Mouse (Mus musculus) ovary, postnatal 14 days (tissue): Measurements from ENCODE around the gene Cdkn2c.
"Not testable (repeated sequence)": the region's sequence is repeated elsewhere in the genome, so short reads cannot be mapped to it uniquely, and the experiment has no call there.

Experiments used
- DNase-seq: peaks from one replicate; pipeline ENCODE4 v3.0.0; 2022; ENCODE audit warnings: low spot score

Cdkn2c gene

DNA sequence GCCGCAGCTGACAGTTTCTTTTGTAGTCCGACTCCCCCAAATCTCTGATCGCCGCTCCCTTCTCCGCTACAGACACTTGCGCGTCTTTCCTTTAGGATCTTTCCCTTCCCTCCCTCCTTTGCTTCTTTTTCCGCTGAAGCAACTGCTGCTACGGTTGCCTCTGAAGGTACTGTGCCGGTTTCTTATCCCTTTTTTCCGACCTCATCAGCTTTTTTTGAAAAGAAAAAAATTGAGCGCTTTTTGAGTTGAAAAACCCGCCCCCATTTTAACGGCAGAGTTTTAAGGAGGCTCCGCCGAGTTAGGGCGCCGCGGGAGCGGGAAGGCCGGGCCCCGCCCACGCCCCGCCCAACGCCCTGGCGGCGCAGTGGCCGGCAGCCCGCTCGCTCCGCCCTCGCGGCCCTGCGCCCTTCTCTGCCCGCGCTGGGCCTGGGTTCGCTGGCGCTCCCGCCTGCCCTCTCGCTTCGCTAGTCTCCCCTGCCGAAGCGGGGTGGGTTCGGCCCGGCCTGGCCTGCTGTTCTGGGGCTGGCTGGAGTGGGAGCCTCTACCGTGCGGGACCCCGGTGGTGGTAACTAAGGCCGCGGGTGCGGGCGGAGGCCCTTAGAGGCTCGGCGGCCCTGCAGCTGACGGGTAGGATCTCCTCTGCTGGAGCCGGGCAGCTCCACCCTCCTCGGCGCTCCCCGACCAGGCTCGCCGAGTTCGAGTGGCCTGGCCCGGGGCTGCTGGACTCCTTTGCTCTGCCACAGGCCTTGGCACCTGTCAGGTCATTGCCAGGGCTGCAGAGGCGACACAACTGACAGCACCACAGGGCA is at the start of gene Cdkn2c:
Cdkn2c (minus strand) TSS at position 729 of the 809 bp plus-strand sequence.
- DNase-seq = peak; percentile 82

DNA sequence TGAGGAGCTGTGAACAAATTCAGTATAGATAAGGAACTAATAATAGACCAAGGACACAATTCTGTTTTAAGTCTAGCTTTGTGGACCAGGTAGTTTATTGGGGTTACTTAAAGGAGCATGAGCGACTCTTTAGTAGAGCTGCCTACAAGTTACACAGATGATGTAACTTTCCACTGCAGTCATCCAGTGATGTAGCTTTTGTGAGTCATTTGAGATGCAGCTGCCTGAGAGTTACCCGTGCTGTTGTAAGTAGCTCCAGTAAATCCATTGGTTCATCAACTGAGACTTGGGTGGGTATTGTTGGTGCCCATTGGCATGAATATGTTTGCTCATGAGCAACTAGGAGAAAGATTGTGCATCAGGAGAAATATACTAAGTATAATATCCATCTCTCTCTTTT is 38.4 kb upstream of the Cdkn2c start:
- no peak for DNase-seq

DNA sequence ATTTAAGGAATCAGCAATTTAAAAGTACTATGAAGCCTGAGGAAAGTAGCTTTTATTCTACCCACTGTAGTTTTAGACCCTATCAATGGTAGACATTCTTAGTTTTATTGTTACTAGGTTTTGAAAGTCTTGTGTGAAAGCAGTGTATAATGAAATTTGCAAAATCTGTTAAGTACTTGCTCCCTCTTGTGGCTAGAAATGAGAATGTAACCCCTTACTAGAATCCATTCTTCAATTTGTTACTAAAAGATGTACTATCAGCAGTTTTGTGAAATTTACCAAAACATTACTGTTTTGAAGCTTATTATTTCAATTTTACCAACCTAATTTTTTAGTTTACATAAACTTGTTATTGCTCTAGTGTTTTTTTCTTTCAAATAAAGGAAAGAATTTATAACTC is 36.6 kb upstream of the Cdkn2c start:
- DNase-seq = no peak

DNA sequence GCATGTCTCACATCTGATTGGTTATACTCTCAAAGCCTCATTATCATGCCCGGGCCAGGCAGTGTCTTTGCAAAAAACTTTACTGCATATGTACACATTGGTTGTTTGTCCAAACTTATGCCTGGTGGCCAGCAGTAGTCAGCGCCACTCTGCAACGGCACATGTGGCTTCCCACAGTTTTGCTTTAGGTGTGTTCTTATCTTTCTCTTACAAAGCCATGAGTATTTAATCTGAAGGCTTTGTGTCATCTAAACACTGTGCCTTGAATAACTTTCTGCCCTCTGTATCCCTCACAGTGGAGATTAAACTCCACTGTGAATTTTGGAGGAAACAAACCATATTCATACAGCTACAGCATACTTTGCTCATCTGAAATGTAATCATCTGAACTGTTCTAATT is 33.7 kb upstream of the Cdkn2c start:
- not testable (repeated sequence) for DNase-seq

DNA sequence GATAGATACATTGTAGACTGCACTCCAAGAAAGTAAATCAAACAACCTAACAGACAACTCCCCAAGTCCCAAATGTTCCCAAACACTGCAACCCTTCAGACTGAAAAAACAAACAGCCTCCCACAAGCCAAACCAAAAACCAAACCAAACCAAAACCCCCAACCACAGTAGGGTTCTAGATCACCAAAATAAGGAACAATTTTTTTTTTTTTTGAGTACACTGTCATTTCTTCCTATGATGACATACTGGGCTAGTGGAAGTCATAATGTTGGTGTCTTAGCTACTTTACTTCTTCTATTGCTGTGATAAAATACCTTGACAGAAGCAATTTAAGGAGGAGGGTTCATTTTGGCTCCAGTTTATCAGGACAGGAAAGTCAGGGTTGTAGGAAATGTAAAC is 25.7 kb upstream of the Cdkn2c start:
- no peak for DNase-seq

DNA sequence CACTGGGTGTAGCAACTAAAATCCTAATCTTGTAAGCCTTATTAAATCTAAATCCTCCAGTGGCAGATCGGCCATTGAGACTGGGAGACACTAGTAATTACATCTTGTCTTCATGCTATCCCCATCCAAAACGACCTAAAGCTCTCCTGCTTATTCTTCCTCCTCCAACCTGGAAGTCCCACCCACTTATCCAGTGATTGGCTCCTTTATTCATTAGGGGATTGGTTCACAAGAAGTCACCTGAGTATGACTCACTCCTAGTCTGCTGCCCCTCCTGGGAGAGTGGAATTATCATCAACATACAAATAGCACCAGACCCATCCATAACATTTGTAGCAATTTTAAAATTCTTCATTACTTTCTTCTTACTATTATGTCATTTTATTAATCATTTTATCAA is 16.6 kb upstream of the Cdkn2c start:
- DNase-seq = no peak

DNA sequence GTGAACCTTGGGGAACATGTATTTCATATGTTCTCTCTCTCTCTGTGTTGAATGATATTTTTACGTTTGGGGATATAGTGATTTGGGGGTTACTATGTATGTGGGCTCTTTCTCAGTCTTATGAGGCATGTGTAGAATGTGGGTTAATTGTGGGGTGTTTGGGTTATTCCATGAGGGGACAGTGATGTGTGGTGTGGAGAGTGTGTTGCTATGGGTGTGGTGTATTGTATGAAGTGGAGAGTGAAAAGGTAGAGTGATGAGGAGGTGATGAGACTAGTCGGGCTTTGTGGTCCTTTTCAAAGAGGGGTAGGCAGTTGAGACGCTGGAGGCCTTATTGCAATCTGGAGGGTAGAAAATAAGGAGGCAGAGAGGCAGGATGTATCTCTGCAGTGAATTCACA is 10.2 kb upstream of the Cdkn2c start:
- DNase-seq = no peak

DNA sequence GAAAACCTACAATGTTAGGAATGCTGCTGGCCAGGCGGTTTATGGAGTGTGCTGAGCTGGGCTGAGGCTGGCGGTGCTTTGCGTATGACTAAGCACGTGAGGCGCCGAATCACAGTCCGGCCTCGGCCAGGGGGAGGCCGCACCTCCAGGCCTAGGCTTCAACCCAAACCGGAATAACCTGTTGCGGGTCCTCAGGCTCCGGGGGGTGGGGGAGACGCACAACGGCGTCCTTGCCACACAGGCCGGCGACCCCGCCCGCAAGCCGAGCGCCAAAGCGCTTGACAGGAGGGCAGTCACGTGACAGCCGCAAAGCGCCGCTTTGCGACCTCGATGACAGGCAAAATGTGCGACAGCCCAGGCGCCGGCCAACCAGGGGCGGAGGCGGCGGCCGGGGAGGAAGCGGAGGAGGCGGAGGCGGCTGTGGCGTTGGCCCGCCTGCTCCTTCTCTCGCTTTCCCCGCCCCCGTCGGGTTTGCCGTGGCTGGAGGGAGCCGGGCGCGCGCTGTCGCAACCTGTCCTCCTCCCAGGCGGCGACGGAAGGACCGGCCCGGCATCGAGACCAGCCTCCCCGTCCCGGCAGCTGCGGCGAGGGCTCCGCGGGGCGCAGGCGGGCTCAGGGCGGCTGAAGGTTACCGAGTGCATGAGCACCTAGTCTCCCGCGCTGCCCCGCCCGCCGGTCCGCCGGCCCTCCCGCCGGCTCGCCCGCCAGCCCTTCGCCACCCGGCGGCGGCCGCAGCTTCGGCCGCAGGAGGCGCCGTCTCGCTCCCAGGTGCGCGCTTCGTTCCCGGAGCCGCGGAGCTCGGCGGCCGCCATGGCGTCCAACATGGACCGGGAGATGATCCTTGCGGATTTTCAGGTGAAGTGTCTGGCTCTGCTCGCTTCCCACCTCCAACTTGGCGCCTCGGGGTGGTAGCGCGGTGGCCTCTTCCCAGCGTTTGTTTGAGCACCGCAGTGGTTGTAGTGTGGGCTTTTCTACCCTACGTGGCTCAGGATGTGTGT is 9.5 kb upstream of the Cdkn2c start, which contains the start of gene Faf1:
Faf1 (plus strand) TSS at position 371 of the 998 bp plus-strand sequence.
- peak; percentile 94 for DNase-seq

DNA sequence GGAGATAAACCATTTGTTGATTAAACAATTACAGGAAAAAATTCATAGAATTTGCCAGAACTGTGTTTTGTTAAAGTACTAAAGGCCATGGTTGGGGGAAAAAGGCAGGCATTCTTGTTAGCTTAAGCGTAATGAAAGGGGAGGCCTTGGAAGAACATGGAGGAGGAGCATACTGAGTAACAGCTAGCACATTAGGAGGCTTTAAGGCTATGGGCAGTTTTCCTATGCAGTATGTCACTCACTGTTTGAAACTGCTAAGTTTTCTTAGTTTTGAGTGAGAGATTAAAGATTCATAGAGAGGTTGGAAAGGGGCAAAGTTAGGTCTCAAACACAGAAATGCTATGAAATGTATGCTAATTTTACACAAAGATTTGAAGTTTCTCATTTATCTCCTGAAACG is 7.1 kb upstream of the Cdkn2c start:
- no peak for DNase-seq

DNA sequence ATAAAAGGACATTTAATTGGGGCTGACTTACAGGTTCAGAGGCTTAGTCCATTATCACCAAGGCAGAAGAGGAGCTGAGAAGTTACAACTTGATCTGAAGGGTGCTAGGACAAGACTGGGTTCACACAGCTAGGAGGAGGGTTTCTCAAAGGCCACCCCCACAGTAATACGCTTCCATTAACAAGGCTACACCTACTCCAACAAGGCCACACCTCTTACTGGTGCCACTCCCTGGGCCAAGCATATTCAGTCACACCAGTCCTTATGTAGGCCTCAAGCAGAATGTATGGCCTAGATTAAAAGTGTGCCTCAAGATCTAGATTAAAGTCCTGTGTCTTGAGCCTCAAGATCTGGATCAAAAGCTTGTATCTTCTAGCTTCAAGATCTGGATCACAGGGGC is 5.0 kb upstream of the Cdkn2c start:
- no peak for DNase-seq

DNA sequence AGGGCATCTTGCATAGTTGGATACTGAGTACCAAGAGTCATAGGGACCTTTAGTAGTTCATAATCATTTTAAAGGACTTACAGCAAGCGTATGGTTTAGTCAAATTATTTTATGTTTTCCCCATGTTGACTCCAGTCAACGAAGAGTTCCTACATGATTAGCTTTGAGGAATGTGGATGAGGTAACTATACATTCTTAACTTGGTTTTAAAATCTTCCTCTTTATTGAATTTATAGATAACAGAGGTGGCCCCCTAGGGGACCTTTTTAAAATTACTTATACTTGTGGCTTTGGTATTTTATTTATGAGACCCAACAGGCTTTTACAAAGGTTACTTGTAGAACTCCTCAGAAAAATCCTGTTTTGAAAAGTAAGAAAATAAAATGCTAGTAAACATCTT is 3.2 kb upstream of the Cdkn2c start:
- no peak for DNase-seq

DNA sequence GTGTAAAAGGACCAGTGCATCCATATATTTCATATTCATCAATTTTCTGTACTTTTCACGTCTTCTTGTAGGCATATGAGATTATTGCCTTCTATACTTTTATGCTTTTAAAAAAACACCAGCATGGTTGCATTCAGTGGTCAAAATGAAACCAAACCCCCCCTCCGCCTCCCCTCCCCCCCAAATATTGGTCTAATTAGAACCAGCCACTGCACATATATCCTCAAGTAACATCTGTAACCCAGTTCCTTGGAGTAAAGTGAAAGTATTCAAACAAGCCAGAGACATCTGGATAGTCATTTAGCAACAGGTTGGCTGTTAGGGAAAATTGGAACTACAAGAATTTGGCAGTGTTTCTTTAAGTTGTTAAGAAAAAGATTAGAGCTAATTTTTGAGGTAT is 529 bp upstream of the Cdkn2c start:
- no peak for DNase-seq

DNA sequence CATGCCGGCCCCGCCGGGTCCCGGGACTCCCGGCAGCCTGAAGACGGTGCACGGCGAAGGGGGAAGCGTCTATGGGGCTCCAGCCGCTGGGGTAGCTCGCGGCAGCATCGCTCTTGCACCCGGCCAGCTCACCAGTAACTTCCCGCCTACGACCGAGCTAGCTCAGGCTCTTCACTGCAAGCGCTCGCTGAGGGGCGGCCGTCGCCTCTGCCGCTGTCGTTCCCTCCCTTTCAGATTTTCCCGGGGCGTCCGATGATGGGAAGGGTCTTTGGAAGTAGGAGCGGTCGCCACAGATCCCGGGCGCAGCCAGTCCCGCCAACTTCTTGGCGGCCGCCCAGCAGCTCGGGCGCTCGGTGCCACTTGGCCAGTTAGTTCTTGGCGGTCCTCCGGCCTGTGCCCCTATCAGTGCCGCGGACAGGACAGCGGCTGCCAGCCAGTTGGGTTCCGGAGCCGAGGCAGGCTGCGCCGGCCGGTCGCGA is 968 bp downstream of the Cdkn2c start:
- peak; percentile 43 for DNase-seq

DNA sequence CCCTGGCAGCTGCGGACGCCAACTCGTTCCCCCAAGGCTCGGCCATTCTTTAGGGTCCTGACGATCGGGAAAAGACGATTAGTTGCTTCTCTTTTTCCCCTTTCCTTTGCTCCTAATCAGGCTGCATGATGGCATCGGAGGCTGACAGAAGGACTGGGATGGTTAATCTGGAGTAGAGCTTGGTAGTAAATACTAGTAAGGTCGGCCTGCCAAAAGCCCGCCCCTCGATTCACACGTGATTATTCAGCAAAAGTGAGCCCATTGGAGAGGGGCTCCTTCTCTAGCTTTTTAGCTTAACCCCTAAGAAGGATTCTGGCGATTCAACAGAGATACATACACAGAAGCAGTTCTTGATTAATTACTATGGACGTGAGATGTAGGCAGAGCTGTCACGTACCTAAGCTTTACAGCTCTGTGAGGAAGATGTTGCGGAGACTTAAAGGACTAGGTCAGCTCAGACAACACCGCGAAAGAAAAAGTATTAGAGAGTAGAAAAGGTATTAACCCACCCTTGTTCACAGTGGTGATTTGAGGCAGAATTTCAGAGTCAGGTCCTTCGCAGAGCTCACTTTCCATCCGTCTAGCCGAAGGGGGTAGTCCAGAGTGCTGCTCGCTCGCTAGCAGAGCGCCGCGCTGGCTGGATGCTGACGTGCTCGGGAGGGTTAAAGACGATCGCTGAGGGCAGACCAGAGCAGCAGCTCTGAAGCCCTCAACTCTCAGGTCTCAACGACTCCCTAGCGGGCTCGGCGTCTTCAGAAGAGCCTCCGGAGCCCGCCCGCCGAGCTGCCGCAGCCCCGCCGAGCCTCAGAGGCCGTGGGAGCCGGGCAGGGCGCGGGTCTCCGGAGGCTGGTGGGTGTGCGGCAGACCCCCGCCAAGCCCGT is 1.6 kb downstream of the Cdkn2c start:
- peak; percentile 56 for DNase-seq

DNA sequence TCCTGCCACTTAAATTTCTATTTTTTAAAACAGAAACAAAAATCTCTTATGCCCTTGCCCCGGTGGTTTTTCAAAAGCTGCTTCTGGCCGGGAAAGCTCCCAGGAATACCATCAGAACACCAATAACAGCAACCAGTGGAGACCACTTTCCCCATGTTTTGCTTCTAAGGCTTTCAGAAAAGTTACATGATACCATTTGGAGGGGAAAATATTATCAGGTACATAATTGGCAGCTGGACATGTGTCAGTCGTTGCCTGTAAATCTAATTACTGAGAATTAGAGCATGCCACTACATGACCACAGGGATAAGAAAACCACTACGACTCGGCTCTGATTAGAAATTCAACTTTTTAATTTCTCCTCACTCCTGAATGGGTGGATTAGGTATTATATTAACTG is 2.9 kb downstream of the Cdkn2c start:
- no peak for DNase-seq

DNA sequence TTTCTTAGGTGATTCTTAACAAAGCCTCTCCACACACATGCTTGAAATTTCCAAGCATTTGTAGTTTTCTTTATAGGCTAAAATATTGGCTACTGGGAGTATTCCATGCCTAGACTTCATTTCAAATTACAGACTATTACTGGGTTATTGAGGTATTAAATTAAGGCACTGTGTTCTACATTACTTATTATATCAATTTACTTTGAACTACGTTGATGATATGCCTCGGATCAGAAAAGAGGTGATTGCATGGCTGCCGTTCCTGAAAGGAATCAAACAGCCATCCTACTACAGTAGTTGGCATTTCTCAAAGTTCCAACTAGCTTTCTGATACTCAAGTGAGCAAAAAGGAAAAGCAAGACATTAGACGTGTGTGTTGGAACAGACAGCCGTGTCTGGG is 4.7 kb downstream of the Cdkn2c start:
- DNase-seq = no peak

DNA sequence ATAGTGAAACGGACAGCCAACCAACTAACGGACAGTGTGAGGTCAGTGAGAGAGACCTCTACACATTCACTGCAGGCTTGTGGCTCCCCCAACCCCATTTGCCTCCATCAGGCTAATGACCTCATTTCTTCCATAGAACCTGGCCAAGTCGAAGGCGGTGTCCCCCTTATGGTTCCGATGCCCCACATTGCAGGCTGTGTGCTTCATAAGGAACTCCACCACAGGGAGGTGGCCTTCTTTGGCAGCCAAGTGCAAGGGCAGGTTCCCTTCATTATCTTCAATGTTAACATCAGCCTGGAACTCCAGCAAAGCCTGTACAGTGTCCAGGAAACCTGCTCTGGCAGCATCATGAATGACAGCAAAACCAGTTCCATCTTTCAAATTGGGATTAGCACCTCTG is 5.8 kb downstream of the Cdkn2c start:
- no peak for DNase-seq

DNA sequence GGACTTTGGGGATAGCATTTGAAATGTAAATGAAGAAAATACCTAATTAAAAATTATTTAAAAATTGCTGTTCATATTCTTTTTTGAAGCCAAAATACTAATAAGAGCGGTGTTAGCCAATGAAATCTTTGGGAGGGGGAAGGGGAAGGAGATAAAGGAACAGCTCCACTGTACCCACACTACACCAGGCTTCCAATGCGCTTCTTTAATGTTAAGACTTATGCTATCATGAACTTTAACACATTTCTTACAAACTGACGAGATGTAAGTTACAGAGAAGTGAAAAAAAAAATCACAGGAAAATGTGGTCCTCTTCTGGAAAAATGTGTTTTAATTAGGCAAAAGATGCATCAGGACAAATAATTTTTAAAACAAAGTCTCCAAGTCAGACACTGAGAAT is 6.4 kb downstream of the Cdkn2c start:
- no peak for DNase-seq

DNA sequence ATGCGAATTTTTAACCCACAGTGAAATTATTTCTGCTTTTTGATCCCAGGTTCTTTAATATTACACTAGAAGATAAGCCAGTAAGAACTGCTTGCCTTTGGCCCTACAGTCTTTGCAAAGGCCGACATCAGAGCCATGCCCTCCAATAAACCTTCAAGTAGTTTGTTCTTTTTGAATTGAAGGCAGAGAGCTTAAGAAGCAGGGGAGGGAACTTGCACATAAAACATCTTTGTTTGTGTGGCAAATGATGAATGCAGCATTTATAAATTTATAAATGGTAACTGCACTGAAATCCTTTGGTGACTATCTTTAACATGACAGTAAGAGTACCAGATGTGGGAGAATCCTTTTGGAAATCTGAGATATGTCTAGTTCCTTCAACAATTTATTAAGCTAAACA is 7.4 kb downstream of the Cdkn2c start:
- DNase-seq = no peak

DNA sequence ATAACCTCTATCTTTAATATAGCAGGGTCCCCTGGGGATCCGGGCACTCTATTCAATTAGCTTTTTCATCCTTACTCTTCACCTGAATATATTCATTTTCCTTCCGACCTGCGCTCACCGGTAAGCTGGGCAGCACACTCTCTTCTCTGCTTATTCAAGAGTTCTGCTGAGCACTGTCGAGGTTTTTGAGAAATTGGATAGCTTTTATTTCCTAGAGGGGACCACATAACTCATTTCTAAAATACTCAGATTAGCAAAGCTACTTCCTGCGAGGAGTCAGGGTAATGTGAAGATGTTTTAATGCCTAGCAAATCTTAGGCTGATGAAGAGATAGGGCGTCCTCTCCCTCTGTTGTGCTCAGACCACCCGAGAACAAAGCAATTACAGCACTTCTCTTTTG is 8.2 kb downstream of the Cdkn2c start:
- DNase-seq = no peak

DNA sequence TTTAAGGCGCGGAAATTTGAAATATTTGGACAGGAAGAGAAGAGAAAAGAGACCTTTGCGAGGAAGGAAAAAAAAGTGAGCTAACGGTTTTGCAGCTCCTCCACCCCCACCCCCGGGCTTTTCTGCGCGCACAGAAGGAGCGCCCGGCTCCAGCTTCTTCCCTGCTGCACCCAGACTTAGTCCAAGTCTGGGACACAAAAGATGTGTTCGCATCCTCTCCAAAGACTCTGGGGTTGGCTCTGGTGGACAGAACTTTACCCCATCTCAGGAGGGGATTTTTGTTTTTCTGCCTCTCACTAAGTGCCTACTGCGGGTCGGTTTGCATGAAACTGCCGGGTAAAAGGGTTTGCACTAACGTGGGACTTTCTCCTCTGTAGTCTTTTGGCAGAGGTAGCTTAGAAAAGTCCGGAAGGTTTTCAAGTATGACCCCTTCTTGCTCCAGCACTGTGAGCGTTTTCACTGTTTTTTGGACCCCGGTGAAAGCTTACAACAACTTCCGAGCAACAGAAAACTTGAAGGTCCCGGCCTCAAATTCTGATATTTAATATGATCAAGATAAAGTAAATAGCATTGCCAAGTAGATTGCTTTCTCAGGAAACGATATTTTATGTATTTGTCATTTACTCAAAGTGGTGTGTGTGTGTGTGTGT is 9.0 kb downstream of the Cdkn2c start:
- DNase-seq = no peak
